Mouse (Mus musculus): ENCODE data around the gene Rps13. TPM values are rescaled to one million over a fixed set of nuclear protein-coding genes. Genes with fewer than 3 reads are reported as not detected.

The Rps13 gene
- polyA plus RNA-seq, 1 experiment from 2014 or later: 724 TPM

- Histone ChIP-seq H3K4me2 (no peak overlapping the region), H3K4me1 (ENCODE audit: control insufficient read depth, insufficient read depth, low read length) (no peaks in the 10 kb centered on the region; the same call in 1 of the 2 replicates), H3K27me3 (ENCODE audit: control insufficient read depth, insufficient read depth, low read length) (no peaks in the 10 kb centered on the region), H3K9me3 (replicated peaks; ENCODE audit: control insufficient read depth, low read length) (no peaks in the 10 kb centered on the region), H3K36me3 (ENCODE audit: control insufficient read depth, insufficient read depth, low read length) (peaks cover 21% of the 10 kb centered on the region), H3K4me3 (ENCODE audit: low read depth, low read length) (no peak overlapping the region), H3K27ac (ENCODE audit: low read depth, low read length) (no peak overlapping the region), H3K9ac (ENCODE audit: low read depth, low read length) (no peak overlapping the region)
- ATAC-seq (replicated peaks; ENCODE audit: insufficient number of reproducible peaks, low FRiP score, low TSS enrichment): no peak; the same call in 1 of the 2 replicates
- WGBS (ENCODE audit: insufficient replicate concordance): 71% methylated on average over 7 of the region's 7 CpGs
These were observed 5.2 kb downstream of the Rps13 start for GRCm38 (mm10) chr7:116328777-116329176.

GRCm38 (mm10) chr7:116327901-116328300 lies 6.1 kb downstream of the Rps13 start:
- Histone ChIP-seq H3K36me3 (ENCODE audit: control insufficient read depth, insufficient read depth, low read length) (peaks cover 21% of the 10 kb centered on the region), H3K4me3 (ENCODE audit: low read depth, low read length) (no peak overlapping the region), H3K4me1 (ENCODE audit: control insufficient read depth, insufficient read depth, low read length) (no peaks in the 10 kb centered on the region; the same call in 1 of the 2 replicates), H3K27ac (ENCODE audit: low read depth, low read length) (no peak overlapping the region), H3K9ac (ENCODE audit: low read depth, low read length) (no peak overlapping the region), H3K4me2 (no peak overlapping the region), H3K27me3 (ENCODE audit: control insufficient read depth, insufficient read depth, low read length) (no peaks in the 10 kb centered on the region), H3K9me3 (replicated peaks; ENCODE audit: control insufficient read depth, low read length) (no peaks in the 10 kb centered on the region)
- WGBS (ENCODE audit: insufficient replicate concordance): 72% methylated on average over 5 of the region's 5 CpGs
- ATAC-seq (replicated peaks; ENCODE audit: insufficient number of reproducible peaks, low FRiP score, low TSS enrichment): no peak

GRCm38 (mm10) chr7:116323331-116323964 lies 10.5 kb downstream of the Rps13 start:
- H3K4me2 ChIP-seq: peak overlapping the region; percentile 17
- WGBS (ENCODE audit: insufficient replicate concordance): 34% methylated on average over 10 of the region's 10 CpGs
- no peak overlapping the region for H3K4me3 ChIP-seq (ENCODE audit: low read depth, low read length)
- no peaks in the 10 kb centered on the region for H3K4me1 ChIP-seq (ENCODE audit: control insufficient read depth, insufficient read depth, low read length)
- H3K27me3 ChIP-seq (ENCODE audit: control insufficient read depth, insufficient read depth, low read length): no peaks in the 10 kb centered on the region
- ATAC-seq (replicated peaks; ENCODE audit: insufficient number of reproducible peaks, low FRiP score, low TSS enrichment): no peak
- H3K27ac ChIP-seq (ENCODE audit: low read depth, low read length): no peak overlapping the region
- H3K9me3 ChIP-seq (replicated peaks; ENCODE audit: control insufficient read depth, low read length): no peaks in the 10 kb centered on the region
- no peaks in the 10 kb centered on the region for H3K36me3 ChIP-seq (ENCODE audit: control insufficient read depth, insufficient read depth, low read length)
- no peak overlapping the region for H3K9ac ChIP-seq (ENCODE audit: low read depth, low read length)

- H3K4me3 ChIP-seq (ENCODE audit: low read depth, low read length): 0 out of 2 replicates have a peak overlapping the region, but pooled peaks have one; percentile 13
- peak overlapping the region; percentile 50; the same call in 1 of the 2 replicates for H3K9ac ChIP-seq (ENCODE audit: low read depth, low read length)
- H3K4me1 ChIP-seq (ENCODE audit: control insufficient read depth, insufficient read depth, low read length): peaks cover 5% of the 10 kb centered on the region; the same call in 1 of the 2 replicates
- ATAC-seq (replicated peaks; ENCODE audit: insufficient number of reproducible peaks, low FRiP score, low TSS enrichment): no peak
- peaks cover 5% of the 10 kb centered on the region; the same call in 1 of the 2 replicates for H3K27me3 ChIP-seq (ENCODE audit: control insufficient read depth, insufficient read depth, low read length)
- whole genome bisulfite sequencing (ENCODE audit: insufficient replicate concordance): 13% methylated on average over 9 of the region's 9 CpGs
- H3K9me3 ChIP-seq (replicated peaks; ENCODE audit: control insufficient read depth, low read length): no peaks in the 10 kb centered on the region
- H3K27ac ChIP-seq (ENCODE audit: low read depth, low read length): no peak overlapping the region
- H3K36me3 ChIP-seq (ENCODE audit: control insufficient read depth, insufficient read depth, low read length): no peaks in the 10 kb centered on the region
- H3K4me2 ChIP-seq: peak overlapping the region; percentile 97
These were observed 24.5 kb downstream of the Rps13 start for GRCm38 (mm10) chr7:116309456-116309855.

GRCm38 (mm10) chr7:116308632-116308991 lies 25.4 kb downstream of the Rps13 start:
- ATAC-seq (replicated peaks; ENCODE audit: insufficient number of reproducible peaks, low FRiP score, low TSS enrichment): 0 out of 2 replicates have a peak, but pooled peaks have one; percentile 24
- Histone ChIP-seq H3K4me3 (ENCODE audit: low read depth, low read length) (peak overlapping the region; percentile 86), H3K27me3 (ENCODE audit: control insufficient read depth, insufficient read depth, low read length) (peaks cover 5% of the 10 kb centered on the region; the same call in 1 of the 2 replicates), H3K36me3 (ENCODE audit: control insufficient read depth, insufficient read depth, low read length) (no peaks in the 10 kb centered on the region), H3K4me1 (ENCODE audit: control insufficient read depth, insufficient read depth, low read length) (peaks cover 5% of the 10 kb centered on the region; the same call in 1 of the 2 replicates), H3K9ac (ENCODE audit: low read depth, low read length) (peak overlapping the region; percentile 73), H3K4me2 (peak overlapping the region; percentile 97), H3K9me3 (replicated peaks; ENCODE audit: control insufficient read depth, low read length) (no peaks in the 10 kb centered on the region), H3K27ac (ENCODE audit: low read depth, low read length) (0 out of 2 replicates have a peak overlapping the region, but pooled peaks have one; percentile 10)
- 1% methylated on average over 16 of the region's 16 CpGs for WGBS (ENCODE audit: insufficient replicate concordance)

DNA sequence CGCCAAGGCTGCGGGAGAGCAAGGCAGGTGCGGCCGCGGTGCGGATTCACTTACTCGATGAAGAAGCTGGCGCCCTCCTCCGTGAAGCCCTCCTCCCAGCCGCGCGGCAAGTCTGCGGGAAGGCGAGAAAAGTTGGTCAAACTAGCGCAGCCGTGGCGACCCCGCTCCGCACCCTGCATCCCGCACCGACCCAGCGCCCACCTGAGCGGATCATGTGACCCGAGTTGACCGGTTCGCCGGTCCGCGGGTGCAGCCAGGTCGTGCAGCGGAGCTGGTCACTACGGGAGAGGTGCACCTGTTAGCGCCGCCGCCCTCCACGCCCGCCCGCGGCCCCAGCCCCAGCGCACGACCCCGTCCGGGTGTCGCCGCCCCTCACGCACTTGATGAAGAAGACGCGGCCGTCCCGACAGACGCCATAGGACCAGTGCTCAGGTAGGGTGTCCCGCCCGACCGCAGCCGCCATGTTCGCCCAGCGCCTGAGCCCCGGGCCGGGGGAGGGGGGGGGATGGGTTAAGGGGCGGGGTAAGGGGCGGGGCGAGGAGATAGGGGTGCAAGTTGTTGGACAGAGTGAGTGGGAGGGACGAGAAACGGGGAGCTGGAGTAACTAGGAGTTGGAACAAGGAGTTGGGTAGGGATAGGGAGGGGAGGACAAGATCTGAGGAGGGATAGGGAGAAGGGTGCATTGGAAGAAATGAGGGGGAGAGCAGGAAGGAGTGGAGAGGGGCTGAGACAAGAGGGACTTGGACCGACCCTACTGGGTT lies 25.9 kb downstream of the Rps13 start, which contains the start of gene Plekha7:
TSS of gene Plekha7 (minus strand) at position 506 of the 761 bp plus-strand sequence.
- WGBS (ENCODE audit: insufficient replicate concordance): 0% methylated on average over 58 of the region's 65 CpGs
- H3K4me2 ChIP-seq: peak within 1 kb of the TSS; percentile 97
- H3K36me3 ChIP-seq (ENCODE audit: control insufficient read depth, insufficient read depth, low read length): no peaks in the 10 kb centered on the region
- H3K4me1 ChIP-seq (ENCODE audit: control insufficient read depth, insufficient read depth, low read length): peaks cover 5% of the 10 kb centered on the region; the same call in 1 of the 2 replicates
- no peaks in the 10 kb centered on the region for H3K9me3 ChIP-seq (replicated peaks; ENCODE audit: control insufficient read depth, low read length)
- H3K27me3 ChIP-seq (ENCODE audit: control insufficient read depth, insufficient read depth, low read length): peaks cover 5% of the 10 kb centered on the region; the same call in 1 of the 2 replicates
- H3K27ac ChIP-seq (ENCODE audit: low read depth, low read length): peak within 1 kb of the TSS; percentile 66
- H3K9ac ChIP-seq (ENCODE audit: low read depth, low read length): peak within 1 kb of the TSS; percentile 73
- peak; percentile 80 for ATAC-seq (replicated peaks; ENCODE audit: insufficient number of reproducible peaks, low FRiP score, low TSS enrichment)
- H3K4me3 ChIP-seq (ENCODE audit: low read depth, low read length): peak within 1 kb of the TSS; percentile 86

- H3K36me3 ChIP-seq (ENCODE audit: control insufficient read depth, insufficient read depth, low read length): no peaks in the 10 kb centered on the region
- ATAC-seq (replicated peaks; ENCODE audit: insufficient number of reproducible peaks, low FRiP score, low TSS enrichment): peak; percentile 78
- WGBS (ENCODE audit: insufficient replicate concordance): 1% methylated on average over 63 of the region's 63 CpGs
These were observed 26.7 kb downstream of the Rps13 start for GRCm38 (mm10) chr7:116307099-116307870.

GRCm38 (mm10) chr7:116306601-116307000 lies 27.4 kb downstream of the Rps13 start:
- peaks cover 5% of the 10 kb centered on the region; the same call in 1 of the 2 replicates for H3K4me1 ChIP-seq (ENCODE audit: control insufficient read depth, insufficient read depth, low read length)
- H3K4me2 ChIP-seq: peak overlapping the region; percentile 97
- H3K9ac ChIP-seq (ENCODE audit: low read depth, low read length): no peak overlapping the region
- H3K27ac ChIP-seq (ENCODE audit: low read depth, low read length): no peak overlapping the region
- H3K36me3 ChIP-seq (ENCODE audit: control insufficient read depth, insufficient read depth, low read length): no peaks in the 10 kb centered on the region
- peaks cover 5% of the 10 kb centered on the region; the same call in 1 of the 2 replicates for H3K27me3 ChIP-seq (ENCODE audit: control insufficient read depth, insufficient read depth, low read length)
- peak overlapping the region; percentile 86 for H3K4me3 ChIP-seq (ENCODE audit: low read depth, low read length)
- ATAC-seq (replicated peaks; ENCODE audit: insufficient number of reproducible peaks, low FRiP score, low TSS enrichment): no peak
- 19% methylated on average over 5 of the region's 5 CpGs for WGBS (ENCODE audit: insufficient replicate concordance)
- no peaks in the 10 kb centered on the region for H3K9me3 ChIP-seq (replicated peaks; ENCODE audit: control insufficient read depth, low read length)

More at GRCm38 (mm10) chr7:116307099-116307870, 26.7 kb downstream of the Rps13 start:
- Histone ChIP-seq H3K9ac (ENCODE audit: low read depth, low read length) (peak overlapping the region; percentile 73), H3K4me3 (ENCODE audit: low read depth, low read length) (peak overlapping the region; percentile 86), H3K27ac (ENCODE audit: low read depth, low read length) (peak overlapping the region; percentile 66), H3K4me1 (ENCODE audit: control insufficient read depth, insufficient read depth, low read length) (peaks cover 5% of the 10 kb centered on the region; the same call in 1 of the 2 replicates), H3K4me2 (peak overlapping the region; percentile 97), H3K27me3 (ENCODE audit: control insufficient read depth, insufficient read depth, low read length) (peaks cover 5% of the 10 kb centered on the region; the same call in 1 of the 2 replicates), H3K9me3 (replicated peaks; ENCODE audit: control insufficient read depth, low read length) (no peaks in the 10 kb centered on the region)

All from heart, embryonic 11.5 days (tissue).